Mouse (Mus musculus) testis, postnatal 14 days (tissue): ENCODE results near the gene Asna1.
A peak's percentile ranks its signal among the peaks of the same experiment; 100 is the strongest.

Source experiments
- DNase-seq: peaks from one replicate; pipeline ENCODE4 v3.0.0; 2021; ENCODE audit warnings: low spot score

Asna1 gene

DNA sequence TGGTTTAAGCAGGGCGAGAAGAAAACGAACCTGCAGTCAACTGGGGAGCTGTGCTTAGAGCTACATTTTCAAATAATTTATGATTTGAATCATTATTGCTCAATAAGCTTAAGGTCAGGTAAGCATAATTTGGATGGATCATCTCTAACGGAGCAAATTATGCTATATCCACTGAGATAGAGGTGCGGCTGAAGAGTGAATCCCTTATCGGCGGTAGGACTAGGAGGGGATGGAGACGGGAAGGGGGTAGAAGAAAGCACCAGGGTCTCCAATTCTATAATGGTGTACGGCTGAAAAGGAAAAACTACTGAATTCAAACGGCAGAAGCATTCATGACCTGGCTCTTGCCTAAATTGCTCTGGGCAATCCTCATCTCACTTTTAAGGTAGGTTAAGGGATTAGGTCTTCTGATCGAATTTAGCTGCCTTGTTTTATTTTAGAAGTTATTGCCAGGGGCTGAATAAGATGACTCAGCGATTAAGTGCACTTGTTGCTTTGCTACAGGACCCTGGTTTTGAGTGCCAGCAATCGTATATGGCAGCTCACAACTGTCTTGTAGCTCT lies 10.2 kb upstream of the Asna1 start:
- no peak for DNase-seq

DNA sequence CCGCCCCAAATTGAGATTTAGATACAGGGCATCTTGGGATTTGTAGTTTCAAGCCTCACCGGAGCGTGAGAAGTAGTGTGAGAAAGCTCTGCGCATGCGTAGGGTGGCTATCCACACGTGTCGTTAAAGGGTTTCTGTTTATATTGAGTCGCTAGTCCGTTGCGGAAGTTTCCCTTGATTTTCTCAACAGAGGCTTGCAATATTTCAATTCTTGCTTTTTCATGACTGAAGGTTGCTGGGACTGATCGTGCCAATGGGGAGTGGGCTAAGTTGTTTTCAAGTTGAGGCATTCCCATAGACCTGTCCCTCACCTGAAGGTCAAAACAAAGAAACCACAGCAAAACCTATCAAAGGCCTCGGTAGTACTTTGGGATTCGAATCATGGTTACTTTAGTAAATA lies 9.7 kb upstream of the Asna1 start:
- peak; percentile 79 for DNase-seq

- no peak for DNase-seq
Observed at GRCm38 (mm10) chr8:85033867-85034266, 8.8 kb upstream of the Asna1 start.

GRCm38 (mm10) chr8:85032622-85033311 lies 7.7 kb upstream of the Asna1 start:
- DNase-seq = no peak

DNA sequence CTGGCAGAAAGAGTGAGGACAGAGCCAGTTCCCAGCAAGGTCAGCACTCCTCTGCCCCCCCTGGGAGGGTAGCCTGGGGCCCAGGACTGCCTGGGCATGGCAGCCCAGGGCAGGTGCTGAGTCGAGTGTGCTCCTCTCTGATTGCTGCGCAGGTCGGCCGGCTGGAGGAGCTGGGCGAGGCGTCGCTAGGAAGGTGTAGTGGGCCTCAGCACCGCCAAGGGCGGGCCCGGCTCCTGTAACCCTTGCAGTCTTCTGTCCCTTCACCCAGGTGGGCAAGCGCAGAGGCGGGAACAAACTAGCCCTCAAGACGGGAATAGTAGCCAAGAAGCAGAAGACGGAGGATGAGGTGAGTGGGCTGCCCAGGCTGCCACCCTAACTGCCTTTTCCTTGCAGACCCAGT lies 4.2 kb upstream of the Asna1 start:
- no peak for DNase-seq

DNA sequence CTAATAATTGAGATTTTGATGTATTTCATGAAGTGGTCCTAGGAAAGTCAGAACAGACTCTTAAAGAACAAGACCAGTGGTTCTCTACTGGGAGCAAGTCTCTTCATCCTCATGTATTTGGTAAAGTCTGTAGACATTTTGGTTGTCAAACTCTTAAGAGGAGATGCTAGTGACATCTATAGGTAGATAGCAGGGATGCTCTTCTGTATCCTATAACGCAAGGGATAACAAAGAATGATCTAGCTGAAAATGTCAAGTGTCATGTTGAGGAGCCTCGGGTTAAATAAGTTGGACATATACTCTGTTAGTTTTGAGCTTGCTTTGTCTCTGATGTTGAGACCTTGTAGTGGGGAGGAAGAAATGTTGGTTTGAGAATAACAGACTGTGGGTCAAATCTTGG lies 2.8 kb upstream of the Asna1 start:
- no peak for DNase-seq

GRCm38 (mm10) chr8:85027516-85027855 lies 2.4 kb upstream of the Asna1 start:
- no peak for DNase-seq

- peak; percentile 97 for DNase-seq
Observed at GRCm38 (mm10) chr8:85026670-85027515, 1.8 kb upstream of the Asna1 start, which contains the start of gene Trir. Gene Trir, plus strand, starts transcription at chr8:85026823.

DNA sequence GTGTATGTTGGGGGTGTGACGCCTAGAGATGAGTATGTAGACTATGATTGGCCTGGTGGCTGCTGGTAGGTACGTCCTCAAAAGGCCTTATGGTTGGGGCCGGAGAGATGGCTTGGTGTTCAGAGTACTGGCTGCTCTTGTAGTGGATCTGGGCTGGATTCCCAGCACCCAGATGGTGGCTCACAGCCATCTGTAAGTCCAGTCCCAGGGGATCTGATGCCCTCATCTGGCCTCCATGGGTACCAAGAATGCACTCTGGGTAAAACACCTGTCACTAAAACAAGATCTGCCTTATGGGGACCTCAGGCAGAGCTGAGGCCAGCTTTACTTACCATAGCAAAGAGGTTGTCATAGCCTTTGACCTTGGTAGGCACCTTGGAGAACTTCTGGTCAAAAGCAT lies 1.2 kb downstream of the Asna1 start:
- DNase-seq = no peak

DNA sequence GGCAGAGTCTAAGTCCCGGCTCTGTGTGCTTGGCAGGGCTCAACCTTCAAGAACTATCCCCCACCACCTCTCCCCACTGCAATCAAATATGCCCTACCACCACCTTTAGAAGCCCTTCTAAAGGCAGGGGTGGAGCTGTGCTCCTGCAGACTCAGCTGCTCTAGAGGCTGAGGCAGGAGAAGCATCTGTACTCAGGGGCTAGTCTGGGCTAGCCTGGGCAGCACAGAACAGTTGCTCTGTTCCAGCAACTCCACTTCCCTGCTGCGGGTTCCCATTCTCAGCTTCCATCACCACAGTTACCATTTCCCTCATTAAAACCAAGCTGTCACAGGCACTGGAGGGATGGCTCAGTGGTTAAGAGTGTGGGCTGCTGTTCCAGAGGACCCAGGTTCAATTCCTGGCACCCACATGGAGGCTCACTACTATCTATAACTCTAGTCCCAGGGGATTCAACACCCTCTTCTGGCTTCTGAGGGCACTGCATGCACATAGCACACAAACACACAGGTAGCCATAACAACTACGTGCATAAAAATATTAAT lies 3.5 kb downstream of the Asna1 start:
- no peak for DNase-seq

GRCm38 (mm10) chr8:85017209-85017608 lies 7.9 kb downstream of the Asna1 start:
- no peak for DNase-seq

GRCm38 (mm10) chr8:85016724-85017123 lies 8.4 kb downstream of the Asna1 start:
- DNase-seq = no peak

- DNase-seq = no peak
Observed at GRCm38 (mm10) chr8:85014431-85014830, 10.7 kb downstream of the Asna1 start, which contains the start of gene Best2. Gene Best2, minus strand, starts transcription at chr8:85014531.

GRCm38 (mm10) chr8:85013230-85013840 lies 11.7 kb downstream of the Asna1 start:
- DNase-seq = peak; percentile 77

GRCm38 (mm10) chr8:85011242-85011641 lies 13.8 kb downstream of the Asna1 start:
- DNase-seq = no peak

GRCm38 (mm10) chr8:85007686-85008085 lies 17.4 kb downstream of the Asna1 start:
- DNase-seq = peak; percentile 79

- DNase-seq = peak; percentile 84
Observed at GRCm38 (mm10) chr8:84997649-84998295, 27.3 kb downstream of the Asna1 start.

DNA sequence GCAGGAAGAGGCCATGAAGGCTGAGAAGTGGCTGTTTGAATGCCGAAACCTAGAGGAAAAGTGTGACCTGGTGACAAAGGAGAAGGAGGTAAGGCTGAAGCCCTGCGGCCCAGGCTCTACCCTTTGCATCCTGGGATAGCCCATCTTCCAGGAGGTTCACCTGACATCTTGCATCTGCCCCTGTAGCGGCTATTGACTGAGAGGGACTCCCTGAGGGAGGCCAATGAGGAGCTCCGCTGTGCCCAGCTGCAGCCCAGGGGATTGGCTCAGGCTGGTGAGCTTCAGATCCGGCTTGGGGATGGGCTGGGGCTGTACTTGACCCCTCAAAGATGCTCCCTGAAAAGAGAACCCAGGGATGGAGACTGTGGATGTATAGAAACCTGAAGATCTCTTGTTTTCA lies 28.1 kb downstream of the Asna1 start:
- no peak for DNase-seq

GRCm38 (mm10) chr8:84995680-84996079 lies 29.4 kb downstream of the Asna1 start:
- DNase-seq = peak; percentile 63

GRCm38 (mm10) chr8:84994375-84994774 lies 30.7 kb downstream of the Asna1 start:
- no peak for DNase-seq

DNA sequence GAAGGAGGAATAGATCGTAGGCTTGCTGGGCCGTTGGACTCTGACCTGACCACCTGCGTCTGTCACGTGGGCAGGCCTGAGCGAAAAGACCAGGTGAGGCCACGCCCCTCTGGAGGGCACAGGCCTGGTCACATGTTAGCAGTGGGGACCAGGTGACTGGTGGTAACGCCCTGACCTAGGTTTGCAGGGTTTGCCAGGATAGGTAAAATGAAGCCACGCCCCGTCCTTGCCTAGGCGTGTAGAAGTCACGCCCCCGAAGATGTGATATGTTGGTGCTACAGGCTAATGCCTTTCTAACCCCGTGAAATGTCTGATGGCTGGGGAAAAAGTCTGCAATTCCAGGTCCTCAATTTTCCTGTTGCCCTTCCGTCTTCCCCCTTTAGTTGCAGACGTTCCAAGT lies 34.2 kb downstream of the Asna1 start:
- peak; percentile 83 for DNase-seq

DNA sequence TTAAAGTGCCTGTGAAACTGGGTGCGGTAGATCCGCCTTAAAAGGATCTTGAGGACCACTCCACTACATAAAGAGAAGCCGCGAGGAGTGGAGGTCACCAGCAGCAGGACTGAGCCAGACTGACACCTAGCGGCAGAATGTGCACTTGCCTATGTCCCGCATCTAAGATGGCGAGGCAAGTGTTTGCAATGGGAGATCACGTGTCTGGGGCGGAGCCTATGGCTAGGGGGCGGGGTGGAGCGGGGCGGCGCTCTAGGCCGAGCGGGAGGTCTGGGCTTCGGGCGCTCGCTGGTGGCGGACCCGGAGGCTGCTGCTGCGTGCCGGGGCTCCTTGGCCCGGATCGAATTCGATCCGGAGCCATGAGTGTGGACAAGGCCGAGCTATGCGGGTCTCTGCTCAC lies 34.7 kb downstream of the Asna1 start, which contains the start of gene Hook2:
TSS of gene Hook2 (plus strand) at position 255 of the 400 bp plus-strand sequence.
- DNase-seq = peak; percentile 95
